In genomic region chr13:46703138-46703537, GRCm38 (mm10) we compare ENCODE assay signal across 10 mouse cellular contexts. TPM values are rescaled to one million over a fixed set of nuclear protein-coding genes. Genes with fewer than 3 reads are reported as not detected.
DNase-seq lines count a peak whose midpoint lies in the region; TF ChIP-seq lines count a peak whose summit lies in the region.
"Had no signal": no experiment of that assay in that cellular context is flagged by ENCODE, and none has a peak within 500 bp of the region (broad histone marks: within the 10 kb centered on the region; RNA-seq: fewer than 3 reads in every experiment).

No protein-coding gene starts in this region.

- no peak overlapping the region for H3K4me3 ChIP-seq in gastrocnemius, adult 2 months
- H3K4me3 ChIP-seq in MEL (ENCODE audit: control insufficient read depth in 1 of 2, insufficient read depth in 1 of 2, low read depth in 2 of 2, low read length in 2 of 2) = no peak overlapping the region
- no peak overlapping the region for H3K4me3 ChIP-seq in lung, adult 2 months (replicated peaks; ENCODE audit: extremely low read depth, low read depth, low read length)
- H3K4me3 ChIP-seq: embryonic facial prominence, embryonic 13.5 days; heart, embryonic 13.5 days had no signal

- DNase-seq in gastrocnemius, adult 2 months = no peak
- DNase-seq in gastrocnemius, adult 8-10 months (ENCODE audit: low spot score in 2 of 2) = no peak
- DNase-seq in 3T3-L1 (ENCODE audit: low read depth, low spot score) = peak; percentile 21
- no peak for DNase-seq in MEL (ENCODE audit: low read depth, low spot score)
- no peak for DNase-seq in lung, adult 2 months
- DNase-seq in right cerebral cortex, adult 2 months (ENCODE audit: low spot score in 2 of 2) = no peak
- DNase-seq in gastrocnemius, postnatal 25 days = no peak
- no peak for DNase-seq in layer of hippocampus, adult 18-20 months (ENCODE audit: low spot score in 2 of 2)

- intact Hi-C loops in gastrocnemius, adult 2 months (cut with DNase I) = no loop called here

- no peaks in the 10 kb centered on the region for H3K4me1 ChIP-seq in MEL (ENCODE audit: control insufficient read depth in 1 of 2, insufficient read depth in 2 of 2, low read length in 2 of 2)
- H3K4me1 ChIP-seq in lung, adult 2 months (ENCODE audit: control insufficient read depth, insufficient read depth, low read length) = peaks cover 3% of the 10 kb centered on the region; the same call in 1 of the 2 replicates
- H3K4me1 ChIP-seq: embryonic facial prominence, embryonic 13.5 days; heart, embryonic 13.5 days had no signal

- peak; percentile 8 for TF ChIP-seq RAD21 in MEL (IDR thresholded peaks at IDR 0.05; ENCODE audit: low read depth, low read length)

- no peak for TF ChIP-seq EP300 in MEL (IDR thresholded peaks at IDR 0.05; ENCODE audit: low read depth in 1 of 2, low read length in 2 of 2)

- H3K79me2 ChIP-seq in MEL (ENCODE audit: control insufficient read depth, insufficient read depth, low read length, poor library complexity) = peaks cover 3% of the 10 kb centered on the region; the same call in 1 of the 2 replicates

- H3K9ac ChIP-seq in MEL (ENCODE audit: control insufficient read depth, low read depth, low read length, poor library complexity, severe bottlenecking) = no peak overlapping the region
- H3K9ac ChIP-seq: embryonic facial prominence, embryonic 13.5 days; heart, embryonic 13.5 days had no signal

- H3K27ac ChIP-seq in gastrocnemius, adult 2 months = no peak overlapping the region
- H3K27ac ChIP-seq in MEL (ENCODE audit: control insufficient read depth, low read depth, low read length) = no peak overlapping the region
- H3K27ac ChIP-seq: embryonic facial prominence, embryonic 13.5 days; heart, embryonic 13.5 days had no signal

- H3K9me3 ChIP-seq in MEL (replicated peaks; ENCODE audit: insufficient read depth, low read length) = no peaks in the 10 kb centered on the region
- H3K9me3 ChIP-seq: embryonic facial prominence, embryonic 13.5 days; heart, embryonic 13.5 days had no signal

- H3K36me3 ChIP-seq in MEL (ENCODE audit: control insufficient read depth in 1 of 2, insufficient read depth in 2 of 2, low read length in 2 of 2) = peaks cover 7 to 75% of the 10 kb centered on the region in 2 experiments

- TF ChIP-seq POLR2A in MEL (IDR thresholded peaks at IDR 0.05; ENCODE audit: control insufficient read depth in 1 of 2, insufficient read depth in 1 of 2, low read depth in 1 of 2, low read length in 2 of 2, poor library complexity in 1 of 2) = no peak
- no peak for TF ChIP-seq POLR2A in lung, adult 2 months (IDR thresholded peaks at IDR 0.05; ENCODE audit: borderline replicate concordance, extremely low read depth, low read depth, low read length)

- no peaks in the 10 kb centered on the region for H3K27me3 ChIP-seq in MEL (ENCODE audit: control insufficient read depth in 1 of 2, insufficient read depth in 2 of 2, low read length in 2 of 2)
- H3K27me3 ChIP-seq: embryonic facial prominence, embryonic 13.5 days; heart, embryonic 13.5 days had no signal

- 77% methylated on average over 5 of the region's 5 CpGs for WGBS in lung, adult 2 months

- TF ChIP-seq CTCF in gastrocnemius, adult 2 months (IDR thresholded peaks at IDR 0.05) = peak; percentile 38
- peak; percentile 5 to 24 (median 14); a peak in 2 of 6 replicates for TF ChIP-seq CTCF in MEL (IDR thresholded peaks at IDR 0.05 in 2 of 3, conservative IDR thresholded peaks at IDR 0.05 in 1 of 3; ENCODE audit: control insufficient read depth in 1 of 3, insufficient read depth in 1 of 3, low read depth in 2 of 3, low read length in 3 of 3, poor library complexity in 1 of 3, severe bottlenecking in 1 of 3)
- TF ChIP-seq CTCF in lung, adult 2 months (IDR thresholded peaks at IDR 0.05; ENCODE audit: insufficient read depth, low read length) = peak; percentile 45; the same call in 1 of the 2 replicates

TF ChIP-seq in MEL, 35 proteins besides CTCF, POLR2A, EP300 and RAD21:
- TF ChIP-seq GABPA (IDR thresholded peaks at IDR 0.05; ENCODE audit: low read depth, low read length) = no peak

RNA-seq across cellular contexts. Expression of gene Nup153, which starts 24.6 kb away (rescaled TPM):
- 10 to 100 TPM; 46.5 to 49.7 TPM for total RNA-seq in gastrocnemius, adult 2 months (2021)
- 10 to 100 TPM; 35.3 to 47.4 (median 37.5) TPM for total RNA-seq in gastrocnemius, adult 8-10 months (2022)
- 64.6 and 66.1 TPM in 2 replicates for total RNA-seq in MEL (2012; rRNA removed)
- 100 to 1,000 TPM in 1 of 2 experiments, 10 to 100 TPM in 1; 82.8 to 221 TPM for polyA plus RNA-seq in MEL (2012; ENCODE audit: insufficient read depth in 1 of 2, insufficient read length in 2 of 2, low read depth in 1 of 2, low replicate concordance in 2 of 2, missing spikeins in 1 of 2)
- polyA plus RNA-seq in lung, adult 2 months (2012; rRNA removed) = 58.8 and 70.4 TPM in 2 replicates
- total RNA-seq in gastrocnemius, postnatal 25 days (2021) = 10 to 100 TPM; 31.3 to 40.2 TPM
- 10 to 100 TPM; 57.5 to 58.6 TPM for total RNA-seq in layer of hippocampus, adult 18-20 months (2021)

RNA-seq across cellular contexts. Expression of gene Fam8a1, which starts 33.8 kb away (rescaled TPM):
- total RNA-seq in gastrocnemius, adult 2 months (2021) = 10 to 100 TPM; 29.7 to 34.3 TPM
- 10 to 100 TPM; 33.0 to 40.0 (median 35.2) TPM for total RNA-seq in gastrocnemius, adult 8-10 months (2022)
- total RNA-seq in MEL (2012; rRNA removed) = 7.5 and 8.4 TPM in 2 replicates
- 10 to 100 TPM in 1 of 2 experiments, not detected in 1; 16.5 TPM for polyA plus RNA-seq in MEL (2012; ENCODE audit: insufficient read depth in 1 of 2, insufficient read length in 2 of 2, low read depth in 1 of 2, low replicate concordance in 2 of 2, missing spikeins in 1 of 2)
- polyA plus RNA-seq in lung, adult 2 months (2012; rRNA removed) = 16.9 and 23.4 TPM in 2 replicates
- total RNA-seq in gastrocnemius, postnatal 25 days (2021) = 10 to 100 TPM; 21.3 to 21.9 TPM
- total RNA-seq in layer of hippocampus, adult 18-20 months (2021) = 10 to 100 TPM; 84.7 to 86.4 TPM
